Mouse (Mus musculus): ENCODE measurements around the gene Myh10. TPM values are rescaled to one million over a fixed set of nuclear protein-coding genes. Genes with fewer than 3 reads are reported as not detected.

Myh10 gene
- 100 to 1,000 TPM; 200 to 257 (median 222) TPM for total RNA-seq (2022)

GRCm38 (mm10) chr11:68691321-68692009 lies at the start of gene Myh10:
Myh10 (plus strand) TSS chr11:68691559.
- DNase-seq (ENCODE audit: low spot score in 2 of 2), result peak; percentile 96 to 99

GRCm38 (mm10) chr11:68644781-68645180 lies 46.6 kb upstream of the Myh10 start:
- DNase-seq (ENCODE audit: low spot score in 2 of 2), result no peak

GRCm38 (mm10) chr11:68647808-68648207 lies 43.6 kb upstream of the Myh10 start:
- no peak for DNase-seq (ENCODE audit: low spot score in 2 of 2)

- peak in 1 of 2 experiments; percentile 38 for DNase-seq (ENCODE audit: low spot score in 2 of 2)
Observed at GRCm38 (mm10) chr11:68648385-68649148, 42.8 kb upstream of the Myh10 start.

GRCm38 (mm10) chr11:68651518-68651917 lies 39.8 kb upstream of the Myh10 start:
- no peak for DNase-seq (ENCODE audit: low spot score in 2 of 2)

- no peak for DNase-seq (ENCODE audit: low spot score in 2 of 2)
Observed at GRCm38 (mm10) chr11:68655524-68655923, 35.8 kb upstream of the Myh10 start.

- DNase-seq (ENCODE audit: low spot score in 2 of 2), result no peak
Observed at GRCm38 (mm10) chr11:68656887-68657685, 34.3 kb upstream of the Myh10 start.

- peak; percentile 50 to 94 for DNase-seq (ENCODE audit: low spot score in 2 of 2)
Observed at GRCm38 (mm10) chr11:68657811-68658210, 33.5 kb upstream of the Myh10 start.

- no peak for DNase-seq (ENCODE audit: low spot score in 2 of 2)
Observed at GRCm38 (mm10) chr11:68665331-68665730, 26.0 kb upstream of the Myh10 start.

GRCm38 (mm10) chr11:68666210-68666609 lies 25.1 kb upstream of the Myh10 start:
- no peak for DNase-seq (ENCODE audit: low spot score in 2 of 2)

GRCm38 (mm10) chr11:68672270-68672970 lies 18.9 kb upstream of the Myh10 start:
- no peak for DNase-seq (ENCODE audit: low spot score in 2 of 2)

- DNase-seq (ENCODE audit: low spot score in 2 of 2), result no peak
Observed at GRCm38 (mm10) chr11:68674071-68674470, 17.3 kb upstream of the Myh10 start.

- no peak for DNase-seq (ENCODE audit: low spot score in 2 of 2)
Observed at GRCm38 (mm10) chr11:68674643-68675042, 16.7 kb upstream of the Myh10 start.

- peak in 1 of 2 experiments; percentile 72 for DNase-seq (ENCODE audit: low spot score in 2 of 2)
Observed at GRCm38 (mm10) chr11:68675274-68675673, 16.1 kb upstream of the Myh10 start.

GRCm38 (mm10) chr11:68681254-68681839 lies 10.0 kb upstream of the Myh10 start:
- no peak for DNase-seq (ENCODE audit: low spot score in 2 of 2)

GRCm38 (mm10) chr11:68682136-68682806 lies 9.1 kb upstream of the Myh10 start:
- DNase-seq (ENCODE audit: low spot score in 2 of 2), result no peak

GRCm38 (mm10) chr11:68686001-68686400 lies 5.4 kb upstream of the Myh10 start:
- no peak for DNase-seq (ENCODE audit: low spot score in 2 of 2)

- no peak for DNase-seq (ENCODE audit: low spot score in 2 of 2)
Observed at GRCm38 (mm10) chr11:68689304-68689703, 2.1 kb upstream of the Myh10 start.

- DNase-seq (ENCODE audit: low spot score in 2 of 2), result no peak
Observed at GRCm38 (mm10) chr11:68690465-68690864, 894 bp upstream of the Myh10 start.

GRCm38 (mm10) chr11:68692010-68692692 lies 792 bp downstream of the Myh10 start:
- DNase-seq (ENCODE audit: low spot score in 2 of 2), result no peak
